Mouse (Mus musculus) spleen, adult 10 weeks (tissue): ENCODE data around the gene Gm20809. TPM values are rescaled to one million over a fixed set of nuclear protein-coding genes. Genes with fewer than 3 reads are reported as not detected.

ENCODE experiments used
- polyA plus RNA-seq: library from polyadenylated mRNA; stranded (reverse); fragments of 350-450 nt; fragmentation: Illumina TruSeq; extraction: RNeasy Lipid Tissue Mini Kit (QIAGEN cat#74804); gene quantifications from one replicate; pipeline ENCODE4 v1.2.3, GENCODE M21; 2015; ENCODE audit warnings: low replicate concordance; ENCODE audit not compliant: insufficient read depth

Gm20809 gene
- not detected for polyA plus RNA-seq

DNA sequence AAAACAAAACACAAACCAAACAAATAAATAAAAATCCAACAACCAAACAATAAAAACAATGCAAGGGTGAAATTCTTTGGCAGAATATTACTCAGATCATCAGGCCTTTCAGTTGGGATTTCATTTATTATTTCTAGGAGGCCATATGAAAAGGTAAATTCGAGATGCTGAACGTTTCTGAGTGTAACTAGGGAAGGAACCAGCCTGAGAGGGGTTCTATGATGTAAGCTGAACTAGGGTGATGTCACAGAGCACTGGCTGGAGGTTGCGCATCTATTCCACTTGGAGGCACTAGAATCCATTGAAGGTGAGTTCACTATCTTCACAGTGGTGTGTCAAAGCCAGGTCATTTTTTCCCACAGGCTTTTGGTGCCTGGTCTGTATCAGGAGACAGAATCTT lies at the start of gene Gm20809:
Gene Gm20809, plus strand, starts transcription at position 301 of the 400 bp plus-strand sequence.

